Mouse (Mus musculus): Measurements from ENCODE around the gene Cited2. TPM values are rescaled to one million over a fixed set of nuclear protein-coding genes. Genes with fewer than 3 reads are reported as not detected.

The Cited2 gene
- polyA plus RNA-seq, 1 experiment, result not detected

DNA sequence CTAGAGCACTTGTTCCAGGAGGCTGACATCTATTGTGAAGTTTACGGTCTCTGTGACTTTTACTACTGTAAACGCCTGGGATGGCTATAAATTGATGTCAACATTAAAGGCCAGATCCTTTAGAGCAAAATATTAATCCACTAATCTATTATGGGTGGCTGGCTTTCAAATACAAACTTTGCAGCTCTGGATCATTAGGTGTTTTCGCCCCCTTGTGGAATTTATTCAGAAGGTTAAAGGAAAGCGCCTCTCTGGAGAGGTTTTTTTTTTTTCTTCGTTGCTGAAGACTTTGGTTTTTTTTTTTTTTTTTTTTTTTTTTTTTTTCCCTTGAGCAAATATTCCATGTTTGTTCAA lies 4.9 kb downstream of the Cited2 start:
- TF ChIP-seq POLR2A (IDR thresholded peaks at IDR 0.05; ENCODE audit: insufficient read depth, low read depth, low read length) (no peak), CTCF (IDR thresholded peaks at IDR 0.05; ENCODE audit: insufficient read depth, low read depth, low read length) (no peak)
- 5% methylated on average over 5 of the region's 5 CpGs for WGBS
- Histone ChIP-seq H3K4me3 (ENCODE audit: insufficient read depth, low read depth, low read length) (no peak overlapping the region), H3K27ac (ENCODE audit: insufficient read depth, low read depth, low read length) (no peak overlapping the region; the same call in 1 of the 2 replicates), H3K4me1 (ENCODE audit: control insufficient read depth, insufficient read depth, low read length) (no peaks in the 10 kb centered on the region)

DNA sequence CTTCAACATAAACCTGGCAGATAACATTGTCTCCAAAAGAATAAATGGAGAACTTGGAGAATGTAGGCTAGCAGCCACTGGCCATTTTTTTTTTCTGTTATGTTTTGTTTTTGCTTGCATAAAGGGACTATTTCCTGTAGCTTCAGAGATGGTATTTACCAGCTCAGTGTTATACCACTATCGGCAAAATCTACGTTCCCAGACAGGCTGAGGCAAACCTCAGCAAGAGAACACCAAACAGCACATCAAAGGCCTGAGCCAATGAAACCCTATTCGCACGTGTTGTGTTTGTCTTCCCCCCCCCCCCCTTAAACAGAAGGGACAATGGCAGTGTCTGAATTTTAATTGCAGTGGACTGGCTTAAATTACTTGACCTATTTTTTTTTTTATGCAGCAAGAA lies 5.7 kb downstream of the Cited2 start:
- no peak for TF ChIP-seq CTCF (IDR thresholded peaks at IDR 0.05; ENCODE audit: insufficient read depth, low read depth, low read length)
- TF ChIP-seq POLR2A (IDR thresholded peaks at IDR 0.05; ENCODE audit: insufficient read depth, low read depth, low read length), result no peak
- WGBS, result 60% methylated on average over 4 of the region's 4 CpGs
- no peak overlapping the region for H3K4me3 ChIP-seq (ENCODE audit: insufficient read depth, low read depth, low read length)
- no peaks in the 10 kb centered on the region for H3K4me1 ChIP-seq (ENCODE audit: control insufficient read depth, insufficient read depth, low read length)
- H3K27ac ChIP-seq (ENCODE audit: insufficient read depth, low read depth, low read length), result no peak overlapping the region

DNA sequence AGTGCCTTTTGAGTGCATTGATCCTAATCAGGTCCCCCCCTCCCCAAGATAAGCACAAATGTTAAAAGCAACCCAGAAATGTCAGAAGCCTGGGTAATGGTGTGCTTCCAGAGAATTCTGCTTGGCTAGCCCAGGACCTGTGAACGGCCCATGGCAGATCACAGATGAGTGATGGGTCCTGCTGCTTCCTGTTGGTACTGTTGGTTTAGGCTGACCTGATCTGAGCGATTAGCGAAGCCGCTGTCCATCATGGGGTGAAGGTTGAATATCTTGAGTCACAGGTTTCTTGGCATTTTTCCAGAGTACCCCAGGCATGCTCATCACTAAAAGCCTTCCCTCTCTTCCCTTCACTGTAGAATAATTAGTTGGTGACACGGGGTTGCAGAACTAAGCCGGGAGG lies 6.5 kb downstream of the Cited2 start:
- Histone ChIP-seq H3K4me3 (ENCODE audit: insufficient read depth, low read depth, low read length) (no peak overlapping the region), H3K27ac (ENCODE audit: insufficient read depth, low read depth, low read length) (no peak overlapping the region), H3K4me1 (ENCODE audit: control insufficient read depth, insufficient read depth, low read length) (no peaks in the 10 kb centered on the region)
- WGBS, result 90% methylated on average over 6 of the region's 6 CpGs
- TF ChIP-seq CTCF (IDR thresholded peaks at IDR 0.05; ENCODE audit: insufficient read depth, low read depth, low read length), result no peak
- no peak for TF ChIP-seq POLR2A (IDR thresholded peaks at IDR 0.05; ENCODE audit: insufficient read depth, low read depth, low read length)

DNA sequence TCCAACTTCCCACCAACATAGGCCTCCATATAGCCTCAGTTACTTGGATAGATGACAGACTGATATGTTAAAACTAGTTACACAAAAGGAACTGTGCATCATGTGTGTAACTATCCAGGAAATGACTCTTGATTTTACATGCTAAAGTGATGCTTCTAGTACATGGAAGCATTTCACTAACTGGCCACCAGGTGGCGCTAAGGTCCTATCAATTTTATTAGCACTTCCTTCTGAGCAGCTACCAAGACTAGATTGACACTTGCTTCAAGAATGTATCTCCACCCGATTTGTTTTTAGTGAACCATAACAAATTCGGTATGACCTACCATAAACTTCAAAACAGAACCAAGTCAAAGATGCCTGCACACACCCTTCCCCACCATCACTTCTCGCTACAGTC lies 10.0 kb downstream of the Cited2 start:
- H3K27ac ChIP-seq (ENCODE audit: insufficient read depth, low read depth, low read length), result no peak overlapping the region
- TF ChIP-seq POLR2A (IDR thresholded peaks at IDR 0.05; ENCODE audit: insufficient read depth, low read depth, low read length) (no peak), CTCF (IDR thresholded peaks at IDR 0.05; ENCODE audit: insufficient read depth, low read depth, low read length) (no peak)
- 22% methylated on average over 4 of the region's 4 CpGs for WGBS
- H3K4me1 ChIP-seq (ENCODE audit: control insufficient read depth, insufficient read depth, low read length), result no peaks in the 10 kb centered on the region
- no peak overlapping the region for H3K4me3 ChIP-seq (ENCODE audit: insufficient read depth, low read depth, low read length)

DNA sequence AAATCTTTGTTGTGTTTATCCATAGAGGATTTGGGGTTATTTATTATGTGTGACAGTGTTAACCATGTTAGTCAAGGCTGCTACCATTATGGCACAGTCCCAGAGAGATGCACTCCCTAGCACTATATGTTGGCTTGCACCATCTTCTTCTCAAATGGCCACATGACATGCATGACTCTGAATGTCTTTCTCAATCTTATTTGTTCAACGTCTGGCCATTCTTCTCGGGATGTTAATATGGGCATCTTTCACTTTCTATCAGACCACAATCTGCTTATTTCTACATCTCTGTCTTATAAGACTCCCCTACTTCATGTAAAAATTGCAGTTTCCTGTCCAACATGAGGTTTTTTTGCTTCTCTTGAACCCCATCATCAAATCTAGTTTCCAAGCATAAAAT lies 19.6 kb downstream of the Cited2 start:
- 96% methylated on average over 2 of the region's 2 CpGs for WGBS
- TF ChIP-seq CTCF (IDR thresholded peaks at IDR 0.05; ENCODE audit: insufficient read depth, low read depth, low read length) (no peak), POLR2A (IDR thresholded peaks at IDR 0.05; ENCODE audit: insufficient read depth, low read depth, low read length) (no peak)
- no peak overlapping the region for H3K27ac ChIP-seq (ENCODE audit: insufficient read depth, low read depth, low read length)
- H3K4me1 ChIP-seq (ENCODE audit: control insufficient read depth, insufficient read depth, low read length), result no peaks in the 10 kb centered on the region
- no peak overlapping the region for H3K4me3 ChIP-seq (ENCODE audit: insufficient read depth, low read depth, low read length)

DNA sequence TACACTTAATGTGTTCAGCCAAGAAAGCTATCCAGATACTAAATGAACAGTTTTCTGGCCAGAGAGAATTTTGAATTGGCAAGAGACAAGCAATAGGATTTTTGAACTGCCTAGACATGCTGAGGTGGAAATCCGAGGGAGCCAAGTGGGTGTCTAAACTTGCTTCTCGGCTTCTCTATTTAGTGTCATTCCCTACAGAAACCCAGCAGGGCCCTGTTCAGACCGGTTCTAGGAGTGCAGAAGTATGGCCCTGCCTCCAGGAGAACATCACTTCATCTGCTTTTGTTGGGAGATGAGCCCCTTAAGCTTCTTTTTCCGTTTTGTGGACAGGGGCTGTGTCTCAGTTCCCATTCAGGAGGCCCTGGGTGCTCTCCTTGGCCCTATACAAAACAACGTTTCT lies 29.5 kb downstream of the Cited2 start:
- TF ChIP-seq POLR2A (IDR thresholded peaks at IDR 0.05; ENCODE audit: insufficient read depth, low read depth, low read length) (no peak), CTCF (IDR thresholded peaks at IDR 0.05; ENCODE audit: insufficient read depth, low read depth, low read length) (no peak)
- 78% methylated on average over 5 of the region's 5 CpGs for WGBS

DNA sequence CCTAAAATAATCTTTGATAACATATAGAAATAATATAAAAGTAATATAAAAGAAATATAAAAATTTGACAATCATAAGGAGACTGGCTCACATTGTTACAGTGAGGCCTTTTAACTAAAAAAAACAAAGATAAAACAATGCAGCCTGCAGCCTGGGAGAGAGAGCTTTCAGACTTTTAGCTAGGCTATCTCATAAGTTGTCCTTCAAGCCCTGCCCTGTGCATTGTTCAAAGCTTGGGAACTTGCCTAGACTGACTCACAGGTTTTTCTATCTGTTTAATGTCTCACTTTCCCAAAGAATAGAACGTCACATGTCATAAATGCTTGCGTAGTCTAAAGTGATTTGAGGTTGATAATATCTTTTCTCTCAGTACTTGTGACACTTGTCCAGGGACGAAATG lies 36.8 kb downstream of the Cited2 start:
- 86% methylated on average over 3 of the region's 3 CpGs for WGBS
- Histone ChIP-seq H3K27ac (ENCODE audit: insufficient read depth, low read depth, low read length) (no peak overlapping the region), H3K4me3 (ENCODE audit: insufficient read depth, low read depth, low read length) (no peak overlapping the region), H3K4me1 (ENCODE audit: control insufficient read depth, insufficient read depth, low read length) (no peaks in the 10 kb centered on the region)
- no peak for TF ChIP-seq CTCF (IDR thresholded peaks at IDR 0.05; ENCODE audit: insufficient read depth, low read depth, low read length)
- TF ChIP-seq POLR2A (IDR thresholded peaks at IDR 0.05; ENCODE audit: insufficient read depth, low read depth, low read length), result no peak

More for the DNA sequence above, 29.5 kb downstream of the Cited2 start:
- Histone ChIP-seq H3K4me1 (ENCODE audit: control insufficient read depth, insufficient read depth, low read length) (no peaks in the 10 kb centered on the region), H3K4me3 (ENCODE audit: insufficient read depth, low read depth, low read length) (no peak overlapping the region), H3K27ac (ENCODE audit: insufficient read depth, low read depth, low read length) (no peak overlapping the region)

DNA sequence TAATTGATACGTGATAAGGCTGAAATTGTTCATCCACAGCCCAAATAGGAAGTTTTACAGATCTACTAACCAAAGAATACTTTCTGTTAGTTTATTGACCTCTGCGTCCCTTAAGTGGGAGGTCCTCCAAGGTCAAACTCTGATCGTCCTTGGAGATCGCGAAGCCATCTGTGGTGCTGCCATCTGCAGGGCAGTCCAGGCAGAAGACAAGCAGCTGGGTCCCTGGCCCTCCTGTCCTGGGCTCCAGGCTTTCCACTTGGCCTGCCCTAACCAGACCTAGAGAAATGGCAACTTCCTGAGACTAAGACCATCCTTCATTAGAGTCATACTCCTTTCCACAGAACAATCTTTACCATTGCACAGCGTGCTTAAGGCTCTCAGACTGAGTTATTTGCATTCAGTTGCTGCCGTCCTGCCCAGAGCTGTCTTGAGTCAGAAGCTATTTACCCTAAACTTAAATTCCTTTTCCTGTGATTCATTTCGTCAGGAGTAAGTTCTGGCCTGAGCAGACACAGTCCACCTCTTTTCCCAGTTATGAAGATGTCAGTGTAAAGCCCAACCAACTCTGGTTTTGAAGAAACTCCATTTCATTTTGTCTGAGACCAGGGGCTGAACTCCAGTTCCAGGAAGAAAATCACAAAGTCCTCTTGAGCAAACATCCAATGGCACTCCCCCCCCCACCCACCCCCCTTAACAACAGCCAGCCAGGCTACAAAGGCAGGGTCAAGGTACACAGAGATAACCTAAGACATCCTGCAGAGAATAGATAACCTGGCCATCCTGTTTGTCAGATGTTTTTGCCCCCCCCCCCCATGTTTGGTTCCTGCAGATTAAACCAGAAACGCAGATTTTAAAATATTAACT lies 38.0 kb downstream of the Cited2 start:
- H3K27ac ChIP-seq (ENCODE audit: insufficient read depth, low read depth, low read length), result no peak overlapping the region
- TF ChIP-seq CTCF (IDR thresholded peaks at IDR 0.05; ENCODE audit: insufficient read depth, low read depth, low read length) (no peak), POLR2A (IDR thresholded peaks at IDR 0.05; ENCODE audit: insufficient read depth, low read depth, low read length) (no peak)
- 86% methylated on average over 9 of the region's 9 CpGs for WGBS
- H3K4me1 ChIP-seq (ENCODE audit: control insufficient read depth, insufficient read depth, low read length), result no peaks in the 10 kb centered on the region
- no peak overlapping the region for H3K4me3 ChIP-seq (ENCODE audit: insufficient read depth, low read depth, low read length)

DNA sequence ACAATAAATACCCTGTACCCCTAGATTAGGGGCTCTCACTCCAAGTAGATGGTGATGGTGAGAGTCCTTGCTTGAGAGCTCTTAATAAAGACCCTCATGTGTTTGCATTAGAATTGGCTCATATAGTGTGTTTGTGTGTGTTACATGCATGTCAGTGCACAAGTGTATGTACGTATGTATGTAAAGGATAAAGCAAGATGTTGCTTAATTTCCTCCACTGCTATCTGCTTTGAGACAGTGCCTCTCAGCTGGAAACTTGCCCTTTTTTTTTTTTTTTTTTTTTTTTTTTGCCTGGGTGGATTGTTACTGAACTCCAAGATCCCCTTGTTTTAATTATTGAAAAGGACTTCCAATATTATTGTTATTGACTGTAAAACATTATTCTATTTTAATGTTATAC lies 38.6 kb downstream of the Cited2 start:
- Histone ChIP-seq H3K4me1 (ENCODE audit: control insufficient read depth, insufficient read depth, low read length) (no peaks in the 10 kb centered on the region), H3K27ac (ENCODE audit: insufficient read depth, low read depth, low read length) (no peak overlapping the region), H3K4me3 (ENCODE audit: insufficient read depth, low read depth, low read length) (no peak overlapping the region)
- TF ChIP-seq POLR2A (IDR thresholded peaks at IDR 0.05; ENCODE audit: insufficient read depth, low read depth, low read length), result no peak
- no peak for TF ChIP-seq CTCF (IDR thresholded peaks at IDR 0.05; ENCODE audit: insufficient read depth, low read depth, low read length)
- WGBS, result 95% methylated on average over 1 of the region's 1 CpGs
